Mouse (Mus musculus): ENCODE results near the gene Auh.
A peak's percentile ranks its signal among the peaks of the same experiment; 100 is the strongest.

Auh gene

DNA sequence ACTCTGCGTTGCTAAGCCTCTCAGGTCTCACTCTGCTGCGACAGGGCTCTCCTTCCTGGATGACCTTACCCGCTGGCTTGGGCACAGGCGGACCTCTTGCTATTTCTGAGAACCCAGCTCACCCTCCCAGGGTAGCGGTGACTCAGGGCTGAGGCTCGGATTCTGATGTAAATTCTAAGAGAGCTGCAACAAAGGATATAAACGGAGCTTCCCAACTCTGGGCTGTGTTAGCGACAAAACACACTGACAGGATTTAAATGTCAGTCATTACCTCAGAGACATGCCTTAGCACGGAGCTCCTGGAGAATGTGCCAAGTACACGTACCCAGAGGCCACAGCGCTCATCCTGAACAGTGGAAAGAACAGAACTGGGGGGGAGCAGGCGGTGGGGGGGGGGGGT, 49.6 kb downstream of the Auh start:
- peak; percentile 79 to 90 for DNase-seq (ENCODE audit: inconsistent age in 2 of 2, low spot score in 1 of 2)

DNA sequence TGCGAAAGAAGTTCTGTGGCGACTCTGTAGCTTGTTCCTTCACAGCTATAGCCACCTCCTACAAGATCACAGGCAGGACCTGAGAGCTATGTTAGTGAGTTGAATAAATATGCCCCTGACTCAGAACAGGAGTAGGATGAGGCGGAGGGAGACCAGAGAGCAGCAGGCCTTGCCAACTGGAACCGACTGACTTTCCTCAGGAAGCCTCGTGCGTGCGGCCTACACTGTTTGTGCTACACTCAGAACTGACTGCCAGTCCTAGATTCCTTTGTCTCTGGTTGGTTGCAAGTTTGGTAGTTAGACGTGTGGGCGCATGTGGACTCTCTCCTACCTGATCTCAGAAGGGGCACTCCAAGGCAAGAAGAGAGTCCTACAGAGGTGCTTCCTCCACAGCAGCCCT, 50.2 kb downstream of the Auh start:
- DNase-seq (ENCODE audit: inconsistent age in 2 of 2, low spot score in 1 of 2): no peak

DNA sequence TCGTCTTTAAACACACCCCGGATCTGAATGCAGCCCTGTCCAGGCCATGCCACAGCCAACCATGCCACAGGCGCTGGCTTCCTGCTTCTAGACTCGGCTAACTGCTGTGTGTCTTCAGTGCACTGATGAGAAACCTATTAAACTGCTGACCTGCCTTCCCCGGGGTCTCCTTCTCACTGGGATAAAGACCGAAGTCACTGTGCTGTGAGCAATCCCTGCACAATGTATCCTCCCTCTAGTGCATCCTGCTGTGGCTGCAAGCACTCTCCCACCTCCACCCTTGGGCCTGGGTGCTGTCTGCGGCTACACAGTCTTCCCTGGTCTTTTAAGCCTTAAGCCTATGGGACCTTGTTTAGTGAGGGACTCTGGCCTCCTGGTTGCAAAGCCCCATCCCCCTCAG, 50.7 kb downstream of the Auh start:
- DNase-seq (ENCODE audit: inconsistent age in 2 of 2, low spot score in 1 of 2): no peak

DNA sequence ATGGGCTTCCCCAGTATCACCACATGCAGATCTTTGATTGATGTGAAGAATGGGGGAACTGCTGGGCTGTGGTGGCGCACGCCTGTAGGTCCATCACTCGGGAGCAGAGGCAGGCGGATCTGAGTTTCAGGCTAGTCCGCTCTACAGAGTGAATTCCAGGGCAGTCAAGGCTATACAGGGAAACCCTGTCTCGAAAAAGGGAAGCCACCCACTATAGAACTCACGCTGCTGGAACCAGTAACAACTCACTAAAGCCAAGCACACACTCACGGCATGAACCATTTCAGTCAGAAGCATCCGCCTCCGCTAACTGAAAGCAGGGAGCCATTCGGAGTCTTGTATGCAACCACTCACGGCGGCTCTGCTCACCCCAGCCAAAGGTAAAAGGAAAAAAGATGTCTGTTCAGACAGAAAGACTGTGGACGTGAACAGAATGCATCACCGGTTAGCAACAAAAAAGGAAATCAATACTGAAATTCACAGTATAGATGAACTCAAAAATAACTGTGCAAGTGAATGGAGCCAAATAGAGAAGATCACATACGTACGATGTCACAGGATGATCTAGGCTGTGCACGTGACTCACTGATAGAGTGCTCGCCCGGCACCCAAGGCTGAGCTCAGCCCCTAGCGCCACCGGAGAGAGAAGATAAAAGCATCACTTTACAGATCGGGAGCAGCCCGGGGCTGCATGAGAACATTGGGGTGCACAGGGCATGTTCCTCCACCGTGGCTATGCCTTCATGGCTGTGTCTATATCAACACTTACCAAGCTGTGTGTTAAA, 53.7 kb downstream of the Auh start:
- DNase-seq (ENCODE audit: inconsistent age in 2 of 2, low spot score in 1 of 2): peak in 1 of 2 experiments; percentile 57

DNA sequence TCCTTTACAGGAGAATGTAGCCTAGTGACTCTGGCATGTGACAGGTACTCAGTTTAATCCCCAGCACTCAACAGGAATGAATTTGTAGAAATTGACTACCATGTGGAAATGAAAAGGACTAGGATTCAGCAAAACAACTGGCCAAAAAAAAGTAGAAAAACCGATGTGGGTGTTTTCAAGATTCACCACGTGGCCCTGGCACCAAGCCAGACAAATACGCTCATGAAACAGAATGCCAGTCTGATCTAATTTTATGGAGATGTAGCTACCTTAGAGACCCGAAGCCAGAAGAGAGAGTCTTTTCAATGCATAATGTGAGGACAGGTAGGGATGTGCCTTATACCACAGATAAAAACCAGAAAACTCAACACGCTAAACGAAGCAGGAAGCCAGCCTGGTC, 54.4 kb downstream of the Auh start:
- DNase-seq (ENCODE audit: inconsistent age in 2 of 2, low spot score in 1 of 2): peak in 1 of 2 experiments; percentile 60

DNA sequence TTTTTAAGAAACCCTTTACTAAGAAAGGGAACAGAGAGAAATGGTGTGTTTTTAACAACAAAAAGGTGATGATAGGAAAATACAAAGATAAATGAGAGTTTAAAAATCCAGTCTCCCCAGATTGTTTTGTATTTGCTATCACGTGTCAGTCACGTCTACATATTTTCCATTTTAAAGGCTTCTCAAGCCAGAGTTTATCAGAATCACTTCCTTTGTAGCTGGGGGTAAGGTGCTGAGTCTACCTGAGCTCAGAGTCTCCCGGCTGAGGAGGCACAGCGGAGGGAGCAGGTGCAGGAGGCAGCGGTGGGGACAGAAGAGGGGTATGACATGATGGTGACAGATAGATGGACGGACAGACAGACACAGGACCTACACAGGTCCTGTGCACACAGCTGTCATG, 55.1 kb downstream of the Auh start:
- DNase-seq (ENCODE audit: inconsistent age in 2 of 2, low spot score in 1 of 2): no peak

DNA sequence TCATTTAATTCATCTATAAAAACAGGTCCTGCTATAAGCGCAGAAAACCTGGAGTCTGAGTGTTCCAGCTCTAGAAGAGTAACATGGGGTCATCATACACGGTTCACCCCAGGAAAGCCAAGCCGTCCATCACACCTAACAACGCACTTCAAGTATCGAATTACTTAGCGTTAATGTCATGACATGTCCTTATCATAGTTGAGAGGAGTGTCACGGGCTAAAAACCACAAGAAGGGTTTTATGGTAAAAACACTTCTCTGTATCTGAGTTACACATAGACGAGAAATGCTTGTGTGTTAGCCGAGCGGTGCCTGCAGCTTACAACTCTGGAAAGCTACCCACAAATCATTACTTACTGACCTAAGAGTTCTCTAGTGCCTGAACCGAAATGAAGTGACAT, 55.6 kb downstream of the Auh start:
- no peak for DNase-seq (ENCODE audit: inconsistent age in 2 of 2, low spot score in 1 of 2)

DNA sequence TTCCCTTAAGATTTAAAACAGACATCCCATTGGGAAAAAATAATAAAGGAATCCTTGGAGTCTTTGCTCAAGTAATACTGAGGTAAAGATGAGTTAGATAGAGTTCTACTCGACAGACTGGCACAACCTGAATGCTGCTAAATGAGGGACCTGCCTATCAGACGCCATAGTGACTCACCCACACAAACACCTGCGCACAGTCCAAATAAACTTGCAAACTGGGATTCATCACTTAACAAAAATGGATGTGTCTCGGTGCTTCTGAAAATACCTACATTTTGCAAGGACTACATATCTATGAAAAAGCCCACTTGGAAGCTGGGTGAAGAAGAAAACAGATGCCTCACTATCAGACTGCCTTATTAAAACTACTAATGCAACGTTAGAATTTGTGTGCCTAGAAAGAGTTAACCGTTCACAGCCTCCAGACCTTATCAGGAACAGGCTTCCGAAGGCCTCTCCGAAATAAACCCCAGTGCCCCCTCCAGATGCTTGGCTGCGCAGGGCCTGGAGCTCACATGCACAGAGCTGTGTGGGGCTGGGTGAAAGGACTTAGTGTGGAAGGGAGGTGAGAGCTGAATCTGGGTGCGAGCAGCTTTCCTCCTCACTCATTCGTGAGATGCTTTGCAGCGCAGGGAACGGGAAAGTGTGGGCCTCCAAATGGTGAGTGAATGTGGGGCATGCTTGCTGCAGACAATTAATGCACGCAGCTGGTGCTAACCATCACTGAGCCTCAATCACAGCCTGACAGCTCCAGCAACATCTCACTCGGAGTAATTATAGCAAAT, 63.3 kb downstream of the Auh start:
- DNase-seq (ENCODE audit: inconsistent age in 2 of 2, low spot score in 1 of 2): no peak

DNA sequence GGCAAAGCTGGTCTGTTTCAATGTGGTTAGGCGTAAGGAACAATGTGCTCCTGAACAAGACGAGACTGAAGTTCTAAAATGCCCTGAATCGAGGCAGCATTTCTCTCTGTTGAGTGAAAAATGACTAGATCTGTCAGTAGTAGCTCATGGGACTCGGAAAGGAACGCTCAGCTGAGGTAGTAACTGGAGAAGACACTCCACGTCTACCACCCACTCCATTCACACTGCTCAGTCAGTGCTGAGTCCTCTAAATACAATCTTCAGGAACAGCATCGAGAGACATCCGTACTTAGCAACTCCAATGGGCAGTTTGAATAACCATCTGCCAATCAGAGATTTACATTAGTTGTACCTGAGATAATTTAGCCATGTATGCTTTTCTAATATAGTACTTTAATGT, 66.0 kb downstream of the Auh start:
- no peak for DNase-seq (ENCODE audit: inconsistent age in 2 of 2, low spot score in 1 of 2)

DNA sequence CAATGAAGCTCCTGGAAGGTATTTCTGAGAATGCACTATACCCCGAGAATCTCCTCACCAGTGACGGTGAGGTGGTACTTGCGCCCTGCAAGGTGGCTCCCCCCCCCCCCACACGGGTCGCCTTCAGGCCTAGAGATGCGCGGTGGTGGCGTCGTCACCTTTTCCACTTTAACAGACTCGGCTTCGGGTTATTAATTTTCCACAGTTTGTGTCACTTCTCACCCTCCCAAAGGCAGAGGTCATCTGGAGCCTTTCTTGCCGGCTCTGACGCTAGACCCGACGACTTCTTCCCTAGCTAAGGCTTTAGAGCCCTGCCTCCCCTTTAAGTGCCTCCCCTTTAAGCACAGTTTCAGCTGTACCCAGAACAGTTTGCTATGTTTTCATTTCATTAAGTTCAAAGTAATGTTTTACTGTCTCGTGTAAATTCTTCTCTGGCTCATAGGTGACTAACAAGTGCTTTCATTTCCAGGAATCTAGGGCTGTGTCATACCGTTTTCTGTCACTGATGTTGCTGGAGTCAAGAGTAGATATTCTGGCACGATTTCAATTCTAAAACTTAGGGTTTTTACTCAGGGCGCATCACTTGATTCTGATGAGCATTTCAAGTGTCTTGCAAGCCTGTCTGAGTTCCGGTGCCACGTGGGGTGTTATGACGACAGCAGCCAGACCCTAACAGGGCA, 69.3 kb downstream of the Auh start:
- peak in 1 of 2 experiments; percentile 54 for DNase-seq (ENCODE audit: inconsistent age in 2 of 2, low spot score in 1 of 2)

DNA sequence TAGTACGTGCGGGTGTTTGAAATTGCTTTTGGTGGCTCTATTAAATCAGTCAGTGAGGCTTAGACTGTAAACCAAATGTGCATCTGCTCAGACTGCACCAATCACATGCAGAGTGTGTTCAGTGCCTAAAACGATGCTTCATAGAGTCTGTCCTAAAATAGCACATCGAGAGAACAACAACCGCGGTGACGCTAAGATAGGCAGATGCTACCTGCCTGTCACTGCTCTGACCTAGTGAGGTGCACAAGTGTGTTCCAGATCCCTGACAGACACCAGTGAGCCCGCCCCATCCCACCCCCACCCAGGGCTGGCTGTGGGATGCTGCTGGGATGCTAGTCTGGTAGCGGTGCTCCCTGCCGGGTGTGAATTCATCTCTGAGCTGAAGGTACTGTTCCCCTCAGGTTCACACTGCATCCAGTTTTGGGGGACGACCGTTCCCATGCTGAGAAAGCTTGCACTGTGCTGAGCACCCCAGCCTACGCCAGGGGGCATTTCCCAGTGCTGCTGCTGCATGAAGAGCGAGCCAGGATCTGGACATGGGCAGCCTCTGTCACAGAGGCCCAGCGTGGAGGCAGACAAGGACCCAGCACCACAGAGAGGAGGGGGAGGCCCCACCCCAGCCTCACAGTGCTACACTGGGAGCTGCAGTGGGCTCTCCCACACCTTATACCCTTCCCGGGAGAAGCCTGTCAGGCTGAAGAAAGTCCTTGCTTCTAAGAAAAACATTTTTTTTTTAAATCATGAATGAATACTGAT, 70.2 kb downstream of the Auh start:
- DNase-seq (ENCODE audit: inconsistent age in 2 of 2, low spot score in 1 of 2): no peak

DNA sequence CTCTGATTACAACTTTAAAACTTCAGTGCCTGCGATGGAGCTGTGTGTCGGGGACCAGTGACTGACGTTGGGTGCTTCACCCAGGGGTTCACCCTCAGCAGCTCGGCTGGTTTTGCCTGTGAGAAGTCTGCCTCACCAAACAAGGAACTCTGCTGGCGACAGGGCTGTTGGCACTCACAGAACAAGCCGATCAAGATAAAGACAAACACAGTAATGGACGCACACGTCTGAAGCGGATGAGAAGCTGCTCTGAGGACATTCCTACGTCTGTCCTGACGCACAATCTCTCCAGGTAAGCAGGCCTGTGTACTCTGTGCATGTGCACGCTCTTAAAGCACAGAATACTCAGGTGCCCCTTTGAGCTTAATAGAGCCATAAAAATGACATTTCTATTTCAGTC, 71.1 kb downstream of the Auh start:
- DNase-seq (ENCODE audit: inconsistent age in 2 of 2, low spot score in 1 of 2): peak in 1 of 2 experiments; percentile 60

DNA sequence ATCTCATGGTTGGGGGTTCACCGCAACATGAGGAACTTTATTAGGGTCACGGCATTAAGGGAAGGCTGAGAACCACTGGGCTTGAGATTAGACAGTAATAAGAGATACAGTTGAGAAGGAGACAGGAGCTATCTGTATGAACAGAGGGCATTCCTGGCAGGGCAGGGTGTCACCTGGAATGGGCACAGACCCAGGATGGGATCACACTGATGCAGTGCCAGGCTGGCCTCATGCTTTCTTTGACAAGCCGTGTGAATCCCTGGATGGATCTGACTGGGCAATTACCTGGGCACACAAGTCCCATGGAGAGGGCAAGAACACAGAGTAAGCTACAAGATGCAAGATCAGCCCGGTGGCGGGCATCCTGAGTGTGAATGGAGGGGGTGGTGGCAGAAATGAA, 71.7 kb downstream of the Auh start:
- DNase-seq (ENCODE audit: inconsistent age in 2 of 2, low spot score in 1 of 2): no peak

DNA sequence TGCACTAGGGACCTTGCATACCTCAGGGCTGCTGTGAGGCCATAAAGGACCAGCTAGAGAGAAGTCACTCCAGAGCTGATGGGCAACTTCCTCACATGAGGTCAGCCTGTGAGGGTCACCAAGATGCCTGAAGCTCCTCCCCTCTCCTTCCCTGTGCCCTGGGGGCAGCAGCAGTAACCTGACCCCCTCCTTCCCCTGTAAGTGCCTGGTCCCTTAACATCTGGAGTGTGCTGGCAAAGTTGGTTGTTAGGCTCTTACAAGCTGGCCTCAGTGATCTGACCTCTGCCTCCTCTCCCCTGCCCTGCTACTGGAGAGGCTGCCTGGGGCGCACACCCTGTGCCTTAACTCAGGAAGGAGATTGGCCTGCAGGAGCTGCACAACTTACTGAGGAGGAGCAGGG, 75.9 kb downstream of the Auh start:
- no peak for DNase-seq (ENCODE audit: inconsistent age in 2 of 2, low spot score in 1 of 2)

DNA sequence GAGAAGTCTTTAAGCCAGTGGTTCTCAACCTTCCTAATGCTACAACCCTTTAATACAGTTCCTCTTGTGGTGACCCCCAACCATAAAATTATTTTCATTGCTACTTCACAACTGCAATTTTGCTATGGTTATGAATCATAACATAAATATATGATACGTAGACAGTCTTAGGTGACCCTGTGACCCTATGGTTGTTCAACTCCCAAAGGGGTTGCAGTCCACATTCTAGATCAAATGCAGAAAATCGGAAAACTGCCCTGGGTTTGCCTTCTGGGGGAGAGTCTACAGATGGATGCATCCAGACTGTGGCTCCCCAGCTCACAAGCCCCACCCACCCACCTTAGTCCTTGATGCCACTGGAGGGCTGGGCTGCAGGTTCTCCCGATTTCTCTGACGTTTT, 77.6 kb downstream of the Auh start:
- no peak for DNase-seq (ENCODE audit: inconsistent age in 2 of 2, low spot score in 1 of 2)

DNA sequence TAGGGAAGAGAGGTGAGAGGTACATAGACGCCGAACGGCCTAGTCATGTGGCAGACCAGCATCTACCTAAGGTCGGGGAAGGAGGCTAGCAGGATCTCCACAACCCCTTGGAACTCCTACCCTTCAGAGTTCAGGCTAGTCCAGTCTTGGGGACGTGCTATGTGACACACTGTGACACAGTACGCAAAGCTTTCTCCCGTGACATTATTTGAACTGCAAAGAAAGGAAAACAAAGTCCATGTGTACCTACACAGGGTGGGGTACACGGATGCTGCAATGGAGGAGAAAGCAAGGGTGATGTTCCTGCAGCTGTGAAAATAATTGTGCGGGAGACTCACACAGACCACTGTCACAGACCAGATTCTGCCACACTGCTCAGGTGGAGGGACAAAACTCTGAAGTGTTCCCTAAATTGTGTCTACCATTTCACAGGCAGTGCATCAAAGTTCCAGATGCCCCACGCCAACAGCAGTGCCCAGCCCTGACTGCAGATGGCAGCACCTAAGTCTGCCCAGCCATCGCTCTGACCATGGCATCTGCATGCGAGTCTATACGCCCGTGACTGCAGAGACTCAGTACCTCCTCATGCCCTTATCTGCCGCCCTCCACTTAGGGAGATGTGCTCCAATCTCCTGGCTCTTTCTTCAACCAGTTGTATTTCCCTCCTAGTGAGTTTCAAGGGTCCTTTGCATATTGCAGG, 79.3 kb downstream of the Auh start:
- DNase-seq (ENCODE audit: inconsistent age in 2 of 2, low spot score in 1 of 2): no peak

DNA sequence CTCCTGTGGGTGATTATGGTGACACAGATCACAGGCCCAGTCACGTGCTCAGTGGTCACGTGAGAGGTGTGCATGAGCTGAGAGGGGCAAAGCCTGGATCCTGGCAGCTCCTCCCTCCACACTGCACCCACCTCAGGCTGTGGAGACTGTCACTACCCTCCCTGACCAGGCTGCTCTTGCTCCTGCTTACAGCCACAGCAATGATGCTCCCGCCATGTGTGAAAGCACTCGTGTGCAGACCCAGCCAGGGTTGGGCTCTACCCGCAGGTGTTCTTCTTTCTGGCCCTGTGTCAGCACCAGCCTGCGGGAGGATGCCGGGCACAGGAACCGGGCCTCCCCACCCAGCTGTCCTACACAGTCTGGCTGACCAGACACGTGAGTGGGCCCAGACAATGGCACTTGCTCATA, 80.1 kb downstream of the Auh start:
- DNase-seq (ENCODE audit: inconsistent age in 2 of 2, low spot score in 1 of 2): no peak

DNA sequence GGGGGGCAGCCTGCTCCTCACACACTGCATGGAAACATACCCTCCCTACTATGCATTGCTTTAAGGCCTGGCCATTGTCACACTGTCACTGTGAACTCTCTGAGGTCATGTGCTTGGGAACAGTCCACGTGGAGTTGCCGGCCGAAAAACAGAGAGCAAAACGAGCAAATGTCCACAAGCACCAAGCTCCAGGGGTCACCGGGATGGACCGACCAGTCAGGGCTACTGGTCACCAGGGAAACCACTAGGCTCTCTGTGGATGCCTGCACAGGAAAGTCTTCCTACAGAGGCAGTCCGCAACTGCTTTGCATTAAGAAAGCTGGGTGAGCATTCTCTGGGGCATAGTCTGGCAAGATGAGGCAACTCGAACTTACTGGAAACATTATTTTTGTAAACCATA, 82.0 kb downstream of the Auh start:
- peak in 1 of 2 experiments; percentile 63 for DNase-seq (ENCODE audit: inconsistent age in 2 of 2, low spot score in 1 of 2)

DNA sequence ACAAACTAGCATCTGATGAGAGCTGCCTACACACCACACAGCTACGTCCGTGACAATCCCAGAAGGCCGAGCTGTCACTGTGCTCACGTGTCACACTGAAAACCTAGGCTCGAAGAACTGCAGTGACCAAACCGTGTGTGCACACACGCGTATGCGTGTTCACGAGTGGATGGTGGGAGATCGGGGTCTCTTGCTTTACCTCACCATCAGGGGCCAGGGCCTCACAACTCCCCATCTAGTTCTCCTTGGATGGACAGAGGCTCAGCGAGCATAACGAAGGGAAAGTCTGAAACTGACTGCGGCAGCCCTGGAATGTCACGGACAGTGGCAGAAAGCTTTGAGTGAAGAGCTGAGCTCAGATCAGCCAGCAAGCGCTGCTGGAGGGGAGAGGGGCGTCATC, 82.4 kb downstream of the Auh start:
- DNase-seq (ENCODE audit: inconsistent age in 2 of 2, low spot score in 1 of 2): peak; percentile 39 to 78

DNA sequence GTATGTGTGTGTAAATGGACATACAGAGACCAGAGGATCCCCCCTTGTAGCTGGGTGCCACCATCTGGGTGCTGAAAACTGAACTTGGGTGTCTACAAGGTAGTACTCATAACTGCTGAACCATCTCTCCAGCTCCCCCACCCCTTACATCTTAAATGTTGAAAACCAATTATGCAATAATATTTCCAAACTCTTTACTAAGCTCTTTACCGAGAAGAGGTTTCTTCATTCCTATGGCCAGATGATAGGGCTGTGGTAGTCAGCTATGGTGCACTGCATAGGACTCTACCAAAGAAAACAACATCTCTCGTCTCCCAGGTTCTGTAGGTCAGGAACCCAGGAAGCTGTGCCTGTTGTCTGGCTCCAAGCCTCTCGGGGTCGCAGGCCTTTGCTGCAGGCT, 83.9 kb downstream of the Auh start:
- no peak for DNase-seq (ENCODE audit: inconsistent age in 2 of 2, low spot score in 1 of 2)

Data from adrenal gland, adult (tissue).